Mouse (Mus musculus): ENCODE results near the gene Bcl7c. TPM values are rescaled to one million over a fixed set of nuclear protein-coding genes. Genes with fewer than 3 reads are reported as not detected.
"Not testable (repeated sequence)": the region's sequence is repeated elsewhere in the genome, so short reads cannot be mapped to it uniquely, and the experiment has no call there.

Bcl7c gene
- polyA plus RNA-seq, 1 experiment from 2014 or later: 127 TPM

DNA sequence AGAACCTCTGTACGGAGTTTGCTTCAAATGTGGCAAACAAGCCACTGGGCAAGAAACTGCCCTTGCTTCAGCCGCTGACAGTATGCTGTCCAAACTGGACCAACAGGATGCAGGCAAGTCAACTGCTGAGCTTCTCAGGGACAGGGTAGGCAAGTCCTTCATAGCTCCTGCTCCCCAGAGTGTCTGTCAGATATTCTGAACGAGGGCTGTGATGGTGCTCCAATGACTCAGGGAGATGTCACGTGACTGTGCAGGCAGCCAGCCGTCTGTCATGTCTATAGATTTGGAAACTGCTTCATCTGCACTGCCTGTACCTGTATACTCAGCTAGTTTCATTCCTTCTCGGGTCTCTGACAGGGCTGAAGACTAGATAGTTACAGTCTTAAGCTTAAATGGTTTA is 9.7 kb downstream of the Bcl7c start:
- no peak overlapping the region for H3K9ac ChIP-seq
- H3K27ac ChIP-seq: no peak overlapping the region
- no peak overlapping the region for H3K4me2 ChIP-seq (replicated peaks)
- 84% methylated on average over 6 of the region's 6 CpGs for WGBS
- no peaks in the 10 kb centered on the region for H3K27me3 ChIP-seq
- peaks cover 48% of the 10 kb centered on the region for H3K36me3 ChIP-seq
- no peaks in the 10 kb centered on the region for H3K4me1 ChIP-seq
- H3K9me3 ChIP-seq: no peaks in the 10 kb centered on the region
- ATAC-seq (ENCODE audit: insufficient number of reproducible peaks, insufficient read depth, low FRiP score, low TSS enrichment): no peak
- no peak overlapping the region for H3K4me3 ChIP-seq

DNA sequence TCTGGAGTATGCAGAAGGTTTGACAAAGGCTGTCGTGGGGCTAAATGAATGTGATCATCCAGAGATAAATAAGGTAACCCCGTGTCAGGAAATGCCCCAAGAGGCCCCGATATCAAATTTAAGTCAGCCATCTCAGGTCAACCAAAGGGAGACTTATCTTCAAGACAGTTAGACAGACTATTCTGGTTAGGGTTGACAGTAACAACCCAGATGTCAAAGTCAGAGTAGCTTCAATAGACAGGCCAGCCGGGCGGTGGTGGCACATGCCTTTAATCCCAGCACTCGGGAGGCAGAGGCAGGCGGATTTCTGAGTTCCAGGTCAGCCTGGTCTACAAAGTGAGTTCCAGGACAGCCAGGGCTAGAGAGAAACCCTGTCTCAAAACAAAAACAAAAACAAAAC is 15.0 kb downstream of the Bcl7c start:
- Histone ChIP-seq H3K36me3 (peaks cover 12% of the 10 kb centered on the region), H3K4me1 (peaks cover 10% of the 10 kb centered on the region)
- not testable (repeated sequence) for H3K9me3 ChIP-seq; ATAC-seq (ENCODE audit: insufficient number of reproducible peaks, insufficient read depth, low FRiP score, low TSS enrichment); H3K4me2 ChIP-seq (replicated peaks); H3K27me3 ChIP-seq; H3K9ac ChIP-seq; H3K4me3 ChIP-seq; H3K27ac ChIP-seq
- 86% methylated on average over 7 of the region's 7 CpGs for WGBS

DNA sequence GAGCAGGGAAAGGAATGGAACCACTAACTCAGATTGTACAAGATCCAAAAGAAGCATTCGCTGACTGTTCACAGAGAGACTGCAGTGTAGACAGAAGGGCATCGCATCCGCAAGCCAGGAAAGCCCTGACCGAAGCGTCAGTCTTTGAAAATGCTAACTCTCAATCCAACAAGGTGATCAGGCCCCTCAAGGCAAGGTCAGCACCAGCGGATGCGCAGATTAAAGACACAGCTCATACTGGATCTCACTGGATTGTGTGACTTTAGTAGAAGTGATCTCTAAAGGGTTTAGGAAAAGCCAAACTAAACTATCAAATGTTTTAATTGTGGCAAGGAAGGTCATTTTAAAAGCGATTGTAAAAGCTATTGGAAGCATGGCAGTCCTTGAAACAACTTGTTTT is 15.4 kb downstream of the Bcl7c start:
- H3K4me1 ChIP-seq: peaks cover 10% of the 10 kb centered on the region
- H3K9ac ChIP-seq: no peak overlapping the region
- H3K9me3 ChIP-seq: no peaks in the 10 kb centered on the region
- 92% methylated on average over 8 of the region's 8 CpGs for WGBS
- no peak overlapping the region for H3K4me2 ChIP-seq (replicated peaks)
- peaks cover 12% of the 10 kb centered on the region for H3K36me3 ChIP-seq
- no peak overlapping the region for H3K27ac ChIP-seq
- no peak for ATAC-seq (ENCODE audit: insufficient number of reproducible peaks, insufficient read depth, low FRiP score, low TSS enrichment)
- H3K27me3 ChIP-seq: no peaks in the 10 kb centered on the region
- H3K4me3 ChIP-seq: no peak overlapping the region

DNA sequence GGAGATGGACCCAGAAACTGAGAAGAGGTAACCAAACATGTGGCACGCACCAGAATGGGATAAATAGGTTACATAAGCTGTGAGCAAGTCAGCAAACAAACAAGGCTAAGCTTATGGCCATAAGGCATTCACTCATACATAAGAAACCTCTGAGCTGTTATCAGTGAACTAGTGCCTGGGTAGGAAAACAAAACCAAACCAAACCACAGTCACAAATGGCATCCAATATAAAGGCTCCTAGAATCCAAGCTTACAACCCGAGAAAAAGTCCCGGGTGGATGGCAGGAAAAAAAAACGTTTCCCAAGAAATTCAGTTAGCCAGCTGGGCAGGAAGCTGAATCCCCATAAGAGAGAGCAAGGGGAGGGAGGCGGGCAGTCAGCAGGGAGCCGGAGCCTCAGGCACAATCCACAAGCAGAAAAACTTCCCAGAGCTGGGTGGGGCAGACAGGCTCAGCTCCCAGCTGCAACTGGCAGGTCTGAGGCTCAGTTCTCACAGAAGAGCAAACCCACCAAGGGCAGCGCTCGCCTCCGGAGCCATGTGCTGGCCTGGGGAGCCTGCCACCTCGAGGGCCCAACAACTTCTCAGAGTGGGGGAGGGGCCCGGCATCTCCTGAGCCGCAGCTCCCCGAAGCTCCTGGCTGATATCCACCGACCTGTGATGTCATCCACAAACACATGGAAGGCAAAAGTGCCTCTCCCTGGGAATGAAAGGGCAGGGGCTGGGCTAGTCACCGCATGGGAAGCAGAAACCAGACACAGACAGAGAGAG is 17.3 kb downstream of the Bcl7c start:
- Histone ChIP-seq H3K4me3 (peak overlapping the region; percentile 19; the same call in 1 of the 2 replicates), H3K4me2 (replicated peaks) (peak overlapping the region; percentile 49), H3K4me1 (peaks cover 13% of the 10 kb centered on the region), H3K9ac (peak overlapping the region; percentile 39), H3K36me3 (peaks cover 12% of the 10 kb centered on the region), H3K27me3 (no peaks in the 10 kb centered on the region), H3K9me3 (no peaks in the 10 kb centered on the region), H3K27ac (peak overlapping the region; percentile 86)
- 4% methylated on average over 15 of the region's 15 CpGs for WGBS
- ATAC-seq (ENCODE audit: insufficient number of reproducible peaks, insufficient read depth, low FRiP score, low TSS enrichment): peak; percentile 79

DNA sequence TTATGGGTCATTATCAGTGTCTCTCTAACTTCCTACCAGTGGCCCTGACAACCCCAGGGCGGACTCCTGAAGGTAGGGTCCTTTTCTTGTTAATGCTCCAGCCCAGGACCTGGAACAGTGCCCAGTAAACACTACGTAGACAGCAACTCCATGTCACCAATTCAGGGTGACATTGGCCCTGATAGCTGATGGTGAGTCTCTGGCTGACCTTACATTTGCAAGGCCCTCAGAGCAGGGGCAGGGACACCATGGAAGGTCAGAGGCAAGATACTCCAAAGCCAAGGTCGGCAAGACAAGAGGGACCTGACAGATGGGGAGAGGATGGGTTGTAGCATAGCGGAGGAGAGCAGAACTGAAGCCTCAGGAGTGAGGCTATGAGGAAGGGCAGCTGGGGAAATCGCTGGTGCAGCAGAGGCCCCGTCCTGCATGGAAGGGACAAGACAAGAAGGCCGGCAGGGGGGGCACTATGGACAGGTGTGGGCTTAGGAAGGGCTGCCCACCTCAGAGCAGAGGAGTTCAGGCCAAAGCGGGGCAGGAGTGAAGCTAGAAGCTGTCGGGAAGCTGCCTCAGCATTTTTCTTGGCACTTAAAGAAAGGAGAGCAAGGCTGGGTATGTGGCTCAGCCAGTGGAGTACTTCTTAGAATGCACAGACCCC is 19.0 kb downstream of the Bcl7c start:
- no peaks in the 10 kb centered on the region for H3K27me3 ChIP-seq
- no peak overlapping the region for H3K4me3 ChIP-seq
- H3K36me3 ChIP-seq: peaks cover 13% of the 10 kb centered on the region; the same call in 1 of the 2 replicates
- ATAC-seq (ENCODE audit: insufficient number of reproducible peaks, insufficient read depth, low FRiP score, low TSS enrichment): no peak
- H3K9ac ChIP-seq: no peak overlapping the region
- H3K27ac ChIP-seq: no peak overlapping the region
- no peaks in the 10 kb centered on the region for H3K9me3 ChIP-seq
- 72% methylated on average over 9 of the region's 9 CpGs for WGBS
- H3K4me2 ChIP-seq (replicated peaks): no peak overlapping the region
- peaks cover 18% of the 10 kb centered on the region for H3K4me1 ChIP-seq

DNA sequence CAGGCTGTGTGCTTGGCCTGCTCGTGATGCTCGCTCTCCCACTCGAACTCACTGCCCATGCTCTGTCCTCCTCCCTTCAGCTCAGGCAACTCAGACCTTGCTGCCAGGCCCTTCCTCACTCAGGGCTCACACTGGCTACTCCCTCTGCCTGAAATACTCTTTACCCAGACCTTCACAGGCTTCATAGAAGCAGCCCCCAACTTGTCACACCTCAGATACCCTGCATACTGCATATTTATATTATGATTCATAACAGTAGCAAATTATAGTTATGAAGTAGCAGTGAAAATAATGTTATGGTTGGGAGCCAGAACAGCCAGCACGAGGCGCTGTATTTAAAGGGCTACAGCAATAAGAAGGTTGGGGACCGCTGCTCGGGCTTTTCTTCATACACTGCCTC is 19.8 kb downstream of the Bcl7c start:
- no peak overlapping the region for H3K4me3 ChIP-seq
- peaks cover 18% of the 10 kb centered on the region for H3K4me1 ChIP-seq
- 92% methylated on average over 7 of the region's 7 CpGs for WGBS
- H3K4me2 ChIP-seq (replicated peaks): no peak overlapping the region
- no peak for ATAC-seq (ENCODE audit: insufficient number of reproducible peaks, insufficient read depth, low FRiP score, low TSS enrichment)
- no peak overlapping the region for H3K9ac ChIP-seq
- H3K36me3 ChIP-seq: 0 out of 2 replicates have a peak, but pooled peaks cover 11% of the 10 kb centered on the region
- no peak overlapping the region for H3K27ac ChIP-seq
- H3K27me3 ChIP-seq: no peaks in the 10 kb centered on the region
- no peaks in the 10 kb centered on the region for H3K9me3 ChIP-seq

DNA sequence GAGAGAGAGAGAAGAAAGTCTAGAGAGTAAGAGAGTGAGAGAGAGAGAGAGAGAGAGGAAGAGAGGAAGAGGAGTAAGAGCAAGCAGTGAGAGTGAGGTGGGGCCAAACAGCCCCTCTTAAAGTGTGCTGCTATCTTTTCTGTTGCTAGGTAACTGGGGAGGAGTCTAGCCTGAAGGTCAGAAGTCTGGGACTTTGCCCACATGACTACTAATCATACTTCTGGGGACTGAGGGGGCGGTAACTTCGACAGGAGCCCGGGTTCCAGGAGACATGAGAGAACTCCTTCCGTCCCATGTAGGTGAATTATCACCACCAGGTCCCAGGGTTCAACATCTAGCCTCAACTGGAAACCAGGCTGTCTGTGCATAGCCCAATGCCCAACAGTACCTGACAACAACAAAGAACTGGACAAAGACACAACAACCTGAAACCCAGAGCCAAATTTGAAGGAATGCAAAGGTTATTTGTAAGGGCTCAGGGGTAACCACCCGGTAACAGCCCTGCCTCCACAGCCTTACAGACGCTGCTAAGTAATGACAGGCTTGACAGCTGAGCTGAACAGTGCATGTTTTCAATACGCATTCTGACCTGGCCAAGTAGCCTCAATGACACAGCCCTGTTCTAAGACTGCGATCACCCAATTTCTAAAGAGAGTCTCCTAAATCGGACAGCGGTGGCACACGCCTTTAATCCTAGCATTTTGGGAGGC is 21.8 kb downstream of the Bcl7c start:
- Histone ChIP-seq H3K9me3 (no peaks in the 10 kb centered on the region), H3K36me3 (0 out of 2 replicates have a peak, but pooled peaks cover 7% of the 10 kb centered on the region), H3K9ac (no peak overlapping the region), H3K27ac (no peak overlapping the region), H3K4me3 (no peak overlapping the region), H3K4me2 (replicated peaks) (no peak overlapping the region), H3K4me1 (peaks cover 18% of the 10 kb centered on the region), H3K27me3 (no peaks in the 10 kb centered on the region)
- WGBS: 65% methylated on average over 11 of the region's 11 CpGs
- ATAC-seq (ENCODE audit: insufficient number of reproducible peaks, insufficient read depth, low FRiP score, low TSS enrichment): no peak

DNA sequence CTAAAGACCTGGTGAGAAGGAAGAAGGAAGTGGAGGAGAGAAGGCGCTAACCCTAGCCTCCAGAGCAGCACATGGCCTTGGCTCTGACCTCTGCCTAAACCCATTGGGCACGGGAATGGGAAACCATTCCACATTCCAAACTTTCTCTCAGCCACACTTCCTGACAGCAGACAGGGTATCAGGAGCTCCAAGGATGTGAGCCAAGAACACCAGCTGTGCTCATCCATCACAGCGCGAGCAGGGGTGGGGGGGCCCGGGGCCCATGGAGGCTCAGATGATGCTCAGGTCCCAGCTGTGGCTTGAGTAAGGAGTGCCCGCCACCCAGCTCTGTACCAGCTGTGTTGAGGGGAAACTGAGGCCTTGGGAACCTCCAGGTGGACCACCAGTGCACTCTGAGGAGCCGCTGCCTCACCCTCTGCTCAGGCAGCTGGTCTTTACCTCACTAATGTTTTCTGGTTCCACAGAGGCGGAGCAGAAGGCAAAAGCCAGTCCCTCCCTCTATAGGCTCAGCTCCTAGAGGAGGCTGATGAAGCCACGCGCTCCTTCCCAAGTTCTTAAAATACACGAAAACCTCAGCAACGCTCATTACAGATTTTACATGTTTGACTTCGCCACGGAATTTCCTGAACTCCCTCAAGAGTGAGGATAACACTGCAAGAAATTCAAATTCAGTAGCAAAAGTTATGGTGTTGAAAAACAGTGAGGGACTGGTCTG is 23.3 kb downstream of the Bcl7c start:
- peaks cover 8% of the 10 kb centered on the region for H3K4me1 ChIP-seq
- no peak overlapping the region for H3K27ac ChIP-seq
- no peaks in the 10 kb centered on the region for H3K27me3 ChIP-seq
- H3K4me3 ChIP-seq: no peak overlapping the region
- ATAC-seq (ENCODE audit: insufficient number of reproducible peaks, insufficient read depth, low FRiP score, low TSS enrichment): no peak; the same call in 1 of the 2 replicates
- no peaks in the 10 kb centered on the region for H3K9me3 ChIP-seq
- no peak overlapping the region for H3K9ac ChIP-seq
- WGBS: 77% methylated on average over 14 of the region's 14 CpGs
- H3K4me2 ChIP-seq (replicated peaks): no peak overlapping the region
- H3K36me3 ChIP-seq: 0 out of 2 replicates have a peak, but pooled peaks cover 7% of the 10 kb centered on the region

DNA sequence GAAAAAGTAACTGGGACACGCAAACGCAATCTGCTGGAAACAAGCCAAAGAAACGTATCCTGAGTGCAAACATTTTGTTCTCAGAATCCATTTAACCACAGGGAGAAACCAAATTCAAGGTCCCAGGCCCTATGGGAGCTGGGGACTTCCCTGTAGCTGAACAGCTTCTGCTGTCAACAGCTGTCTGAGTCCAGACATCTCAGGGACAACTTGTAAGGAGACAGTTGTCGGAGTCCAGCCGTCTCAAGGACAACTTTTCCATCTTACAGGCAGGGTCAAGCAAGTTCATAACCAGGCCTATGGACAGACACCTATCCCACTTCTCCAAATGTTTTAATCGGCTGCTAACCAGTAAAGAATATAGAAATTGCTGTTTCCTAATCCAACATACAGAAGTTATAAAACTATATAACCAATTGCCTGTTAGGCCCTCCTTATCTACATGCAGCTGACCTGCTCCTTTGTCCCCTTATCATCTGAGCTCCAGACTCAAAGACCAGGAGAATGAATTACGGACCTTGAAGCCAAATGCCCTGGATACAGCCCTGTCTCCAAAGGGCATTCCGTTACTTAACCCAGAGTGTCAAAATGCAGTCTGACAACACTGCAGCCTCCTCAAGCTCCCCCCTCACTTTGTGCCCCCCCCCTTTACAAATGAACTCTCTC is 26.7 kb downstream of the Bcl7c start:
- ATAC-seq (ENCODE audit: insufficient number of reproducible peaks, insufficient read depth, low FRiP score, low TSS enrichment): no peak
- Histone ChIP-seq H3K36me3 (peaks cover 11% of the 10 kb centered on the region; the same call in 1 of the 2 replicates), H3K4me3 (no peak overlapping the region), H3K9me3 (no peaks in the 10 kb centered on the region), H3K4me1 (peaks cover 5% of the 10 kb centered on the region), H3K27me3 (no peaks in the 10 kb centered on the region), H3K4me2 (replicated peaks) (no peak overlapping the region), H3K27ac (no peak overlapping the region), H3K9ac (no peak overlapping the region)
- WGBS: 87% methylated on average over 8 of the region's 8 CpGs

DNA sequence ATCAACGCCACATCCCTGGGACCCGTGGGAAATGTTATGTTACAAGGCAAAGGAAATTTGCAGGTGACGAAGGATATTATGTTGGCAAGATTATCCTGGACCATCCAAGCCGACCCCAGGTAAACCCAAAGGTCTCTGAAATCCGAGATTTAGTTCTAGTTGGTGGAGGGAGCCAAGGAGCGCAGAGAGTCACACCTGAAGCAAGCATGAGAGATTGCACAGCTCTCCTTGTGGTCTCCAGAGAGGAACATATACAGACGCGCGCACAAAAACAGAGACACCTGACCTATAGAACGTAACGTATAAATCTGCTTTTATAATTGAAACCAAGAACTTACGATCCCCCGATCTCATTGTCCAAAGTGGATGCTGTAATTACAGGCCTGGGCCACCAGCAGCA is 28.2 kb downstream of the Bcl7c start:
- Histone ChIP-seq H3K4me2 (replicated peaks) (no peak overlapping the region), H3K9ac (no peak overlapping the region), H3K9me3 (no peaks in the 10 kb centered on the region), H3K27ac (no peak overlapping the region), H3K36me3 (peaks cover 15% of the 10 kb centered on the region; the same call in 1 of the 2 replicates), H3K4me3 (no peak overlapping the region), H3K27me3 (no peaks in the 10 kb centered on the region), H3K4me1 (peaks cover 4% of the 10 kb centered on the region; the same call in 1 of the 2 replicates)
- ATAC-seq (ENCODE audit: insufficient number of reproducible peaks, insufficient read depth, low FRiP score, low TSS enrichment): no peak
- WGBS: 84% methylated on average over 13 of the region's 13 CpGs

DNA sequence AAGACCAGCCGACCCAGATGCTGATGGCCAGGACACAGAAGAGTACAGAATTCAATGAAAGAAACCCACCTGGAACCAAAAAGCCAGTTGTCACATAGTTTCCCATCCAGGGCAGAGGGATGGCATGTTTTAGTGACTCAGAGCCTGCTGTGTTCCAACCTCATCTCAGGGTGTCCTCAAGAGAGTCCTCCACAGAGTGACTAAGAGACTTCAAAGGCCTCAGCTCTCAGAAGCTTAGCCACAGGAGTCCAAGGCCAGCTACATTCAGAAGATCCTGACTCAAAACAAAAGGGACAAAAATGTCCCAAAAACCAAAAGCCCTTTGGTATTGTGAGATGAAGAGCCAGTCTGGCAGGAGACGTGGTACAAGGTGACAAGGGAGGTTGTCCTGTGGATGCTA is 29.9 kb downstream of the Bcl7c start:
- no peaks in the 10 kb centered on the region for H3K9me3 ChIP-seq
- peaks cover 9% of the 10 kb centered on the region; the same call in 1 of the 2 replicates for H3K36me3 ChIP-seq
- no peak overlapping the region for H3K27ac ChIP-seq
- H3K9ac ChIP-seq: no peak overlapping the region
- no peak for ATAC-seq (ENCODE audit: insufficient number of reproducible peaks, insufficient read depth, low FRiP score, low TSS enrichment)
- 60% methylated on average over 2 of the region's 2 CpGs for WGBS
- H3K4me1 ChIP-seq: no peaks in the 10 kb centered on the region
- H3K4me2 ChIP-seq (replicated peaks): no peak overlapping the region
- no peak overlapping the region for H3K4me3 ChIP-seq
- no peaks in the 10 kb centered on the region for H3K27me3 ChIP-seq

Measured in embryonic facial prominence, embryonic 12.5 days (tissue).